Mouse (Mus musculus) frontal cortex, postnatal 14 days (tissue): ENCODE measurements around the gene Sec31b.

ENCODE experiments used
- DNase-seq, 2 experiments: peaks; one replicate each; pipeline ENCODE4 v3.0.0; 2022; ENCODE audit warnings: low spot score in 2 of 2

Gene Sec31b

GRCm38 (mm10) chr19:44530018-44530417 lies 15.6 kb downstream of the Sec31b start:
- no peak for DNase-seq

GRCm38 (mm10) chr19:44525551-44526205 lies 20.0 kb downstream of the Sec31b start:
- DNase-seq, result no peak

GRCm38 (mm10) chr19:44519152-44519551 lies 26.5 kb downstream of the Sec31b start:
- no peak for DNase-seq

- no peak for DNase-seq
Measured at GRCm38 (mm10) chr19:44517996-44518768, 27.5 kb downstream of the Sec31b start.

GRCm38 (mm10) chr19:44515769-44516168 lies 29.9 kb downstream of the Sec31b start:
- DNase-seq, result no peak

GRCm38 (mm10) chr19:44514521-44515451 lies 30.9 kb downstream of the Sec31b start:
- DNase-seq, result no peak

GRCm38 (mm10) chr19:44513921-44514482 lies 31.7 kb downstream of the Sec31b start:
- no peak for DNase-seq

- DNase-seq, result no peak
Measured at GRCm38 (mm10) chr19:44513054-44513833, 32.4 kb downstream of the Sec31b start.

- DNase-seq, result no peak
Measured at GRCm38 (mm10) chr19:44512601-44513000, 33.1 kb downstream of the Sec31b start.

GRCm38 (mm10) chr19:44511451-44512231 lies 34.0 kb downstream of the Sec31b start:
- DNase-seq, result no peak

GRCm38 (mm10) chr19:44510534-44511175 lies 35.0 kb downstream of the Sec31b start:
- no peak for DNase-seq

- no peak for DNase-seq
Measured at GRCm38 (mm10) chr19:44502741-44503140, 42.9 kb downstream of the Sec31b start.

- no peak for DNase-seq
Measured at GRCm38 (mm10) chr19:44501925-44502324, 43.7 kb downstream of the Sec31b start.

- DNase-seq, result no peak
Measured at GRCm38 (mm10) chr19:44500240-44500639, 45.4 kb downstream of the Sec31b start.

- DNase-seq, result no peak
Measured at GRCm38 (mm10) chr19:44498936-44499335, 46.7 kb downstream of the Sec31b start.

- DNase-seq, result no peak
Measured at GRCm38 (mm10) chr19:44496941-44497340, 48.7 kb downstream of the Sec31b start.

- DNase-seq, result no peak
Measured at GRCm38 (mm10) chr19:44496511-44496910, 49.2 kb downstream of the Sec31b start.

- no peak for DNase-seq
Measured at GRCm38 (mm10) chr19:44493128-44493527, 52.5 kb downstream of the Sec31b start, which contains the start of gene Wnt8b. Wnt8b (plus strand) TSS chr19:44493472.

GRCm38 (mm10) chr19:44487266-44487665 lies 58.4 kb downstream of the Sec31b start:
- no peak for DNase-seq

- DNase-seq, result no peak
Measured at GRCm38 (mm10) chr19:44476541-44476940, 69.1 kb downstream of the Sec31b start.
